ENCODE assay signal across 11 mouse cellular contexts in the genomic region with DNA sequence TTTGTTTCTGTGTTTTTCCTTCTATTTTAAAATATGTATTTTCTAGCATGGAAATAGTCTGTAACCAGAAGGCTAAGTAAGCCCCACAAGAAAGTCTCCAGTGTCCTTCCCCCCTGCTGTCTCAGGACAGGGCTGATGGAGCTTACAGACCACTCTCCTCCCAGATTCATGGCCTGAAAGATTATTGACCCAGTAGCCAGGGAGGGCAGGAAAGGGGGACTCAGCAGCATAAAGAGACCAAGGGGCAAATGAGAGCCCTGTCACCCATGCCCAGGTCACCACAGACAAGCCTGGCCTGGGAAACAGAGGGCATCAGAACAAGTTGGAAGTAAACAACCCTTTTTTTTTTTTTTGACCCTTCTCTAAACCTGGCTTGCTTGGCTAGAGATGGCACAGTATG. TPM values are rescaled to one million over a fixed set of nuclear protein-coding genes. Genes with fewer than 3 reads are reported as not detected.
DNase-seq lines count a peak whose midpoint lies in the region; ATAC-seq lines count a peak whose summit lies in the region.
"Had no signal": no experiment of that assay in that cellular context is flagged by ENCODE, and none has a peak within 500 bp of the region (broad histone marks: within the 10 kb centered on the region; RNA-seq: fewer than 3 reads in every experiment).

No protein-coding gene starts in this region.

- no peak overlapping the region for H3K4me3 ChIP-seq in heart, embryonic 10.5 days
- no peak overlapping the region for H3K4me3 ChIP-seq in midbrain, embryonic 10.5 days
- no peak overlapping the region for H3K4me3 ChIP-seq in midbrain, embryonic 14.5 days (replicated peaks; ENCODE audit: low read depth, low read length)
- no peak overlapping the region for H3K4me3 ChIP-seq in limb, embryonic 10.5 days
- H3K4me3 ChIP-seq in stomach, embryonic 15.5 days (replicated peaks), result no peak overlapping the region

- peaks cover 56% of the 10 kb centered on the region for H3K4me1 ChIP-seq in heart, embryonic 10.5 days
- peaks cover 43% of the 10 kb centered on the region for H3K4me1 ChIP-seq in midbrain, embryonic 10.5 days
- peaks cover 17% of the 10 kb centered on the region for H3K4me1 ChIP-seq in midbrain, embryonic 14.5 days (ENCODE audit: control insufficient read depth, insufficient read depth, low read length)
- H3K4me1 ChIP-seq in limb, embryonic 10.5 days, result peaks cover 54% of the 10 kb centered on the region
- peaks cover 33% of the 10 kb centered on the region for H3K4me1 ChIP-seq in stomach, embryonic 15.5 days

- peaks cover 31% of the 10 kb centered on the region for H3K36me3 ChIP-seq in heart, embryonic 10.5 days
- peaks cover 31% of the 10 kb centered on the region for H3K36me3 ChIP-seq in midbrain, embryonic 10.5 days
- no peaks in the 10 kb centered on the region for H3K36me3 ChIP-seq in midbrain, embryonic 14.5 days (ENCODE audit: control insufficient read depth, insufficient read depth, low read length)
- peaks cover 10% of the 10 kb centered on the region for H3K36me3 ChIP-seq in limb, embryonic 10.5 days
- H3K36me3 ChIP-seq in stomach, embryonic 15.5 days, result 0 out of 2 replicates have a peak, but pooled peaks cover 6% of the 10 kb centered on the region

- peak overlapping the region; percentile 82 for H3K27ac ChIP-seq in heart, embryonic 10.5 days
- H3K27ac ChIP-seq in midbrain, embryonic 10.5 days (replicated peaks), result peak overlapping the region; percentile 86
- H3K27ac ChIP-seq in midbrain, embryonic 14.5 days (replicated peaks; ENCODE audit: low read depth, low read length), result no peak overlapping the region
- H3K27ac ChIP-seq in limb, embryonic 10.5 days, result peak overlapping the region; percentile 81
- peak overlapping the region; percentile 82 for H3K27ac ChIP-seq in stomach, embryonic 15.5 days

- DNase-seq in heart, embryonic 10.5 days (ENCODE audit: low spot score), result peak; percentile 70
- DNase-seq in heart, postnatal 25 days (ENCODE audit: low spot score), result no peak
- no peak for DNase-seq in midbrain, embryonic 10.5 days (ENCODE audit: low spot score)
- no peak for DNase-seq in midbrain, embryonic 14.5 days
- no peak for DNase-seq in limb, embryonic 10.5 days (ENCODE audit: low spot score)
- DNase-seq in cerebellum, adult 18-20 months, result no peak
- no peak for DNase-seq in layer of hippocampus, postnatal 14 days (ENCODE audit: low spot score in 2 of 2)
- DNase-seq: B cell, adult 2 months; kidney, postnatal 36 days; spleen, adult 18-20 months had no signal

- intact Hi-C loops in heart, postnatal 25 days (cut with DNase I), result no loop called here

- 0 out of 2 replicates have a peak, but pooled peaks cover 3% of the 10 kb centered on the region for H3K27me3 ChIP-seq in heart, embryonic 10.5 days (ENCODE audit: insufficient read depth, poor library complexity, severe bottlenecking)
- H3K27me3 ChIP-seq in midbrain, embryonic 10.5 days (ENCODE audit: low read depth, poor library complexity, severe bottlenecking), result no peaks in the 10 kb centered on the region
- H3K27me3 ChIP-seq in midbrain, embryonic 14.5 days (ENCODE audit: control insufficient read depth, insufficient read depth, low read length), result no peaks in the 10 kb centered on the region
- no peaks in the 10 kb centered on the region for H3K27me3 ChIP-seq in limb, embryonic 10.5 days (ENCODE audit: low read depth, poor library complexity, severe bottlenecking)
- H3K27me3 ChIP-seq in stomach, embryonic 15.5 days (replicated peaks), result no peaks in the 10 kb centered on the region

- H3K9me3 ChIP-seq in heart, embryonic 10.5 days, result no peaks in the 10 kb centered on the region
- no peaks in the 10 kb centered on the region for H3K9me3 ChIP-seq in midbrain, embryonic 10.5 days (replicated peaks)
- no peaks in the 10 kb centered on the region for H3K9me3 ChIP-seq in midbrain, embryonic 14.5 days (ENCODE audit: control insufficient read depth, low read length)
- no peaks in the 10 kb centered on the region for H3K9me3 ChIP-seq in limb, embryonic 10.5 days (replicated peaks)
- no peaks in the 10 kb centered on the region for H3K9me3 ChIP-seq in stomach, embryonic 15.5 days

- no peak overlapping the region for H3K4me2 ChIP-seq in midbrain, embryonic 14.5 days (ENCODE audit: low read length)
- no peak overlapping the region for H3K4me2 ChIP-seq in stomach, embryonic 15.5 days

- H3K9ac ChIP-seq in midbrain, embryonic 14.5 days (replicated peaks; ENCODE audit: low read length), result no peak overlapping the region
- H3K9ac ChIP-seq in stomach, embryonic 15.5 days, result no peak overlapping the region

- ATAC-seq in midbrain, embryonic 14.5 days (ENCODE audit: low FRiP score, low TSS enrichment), result no peak
- no peak for ATAC-seq in stomach, embryonic 15.5 days (ENCODE audit: insufficient read depth, low FRiP score, low read depth)

RNA-seq across cellular contexts. Expression of a gene that starts 18.9 kb away (rescaled TPM):
- 10.4 and 11.3 TPM in 2 replicates for polyA plus RNA-seq in heart, embryonic 10.5 days (2016; fragmentation: Nextera tagmentation; extraction: Ambion mirVana)
- total RNA-seq in heart, postnatal 25 days (2021), result 10 to 100 TPM; 46.8 to 48.6 TPM
- polyA plus RNA-seq in midbrain, embryonic 10.5 days (2016; fragmentation: Nextera tagmentation; extraction: Ambion mirVana), result 6.5 and 7.7 TPM in 2 replicates
- 2.3 and 7.6 TPM in 2 replicates for polyA plus RNA-seq in midbrain, embryonic 14.5 days (2014; fragmentation: Nextera tagmentation; extraction: Ambion mirVana)
- polyA plus RNA-seq in limb, embryonic 10.5 days (2016; fragmentation: Nextera tagmentation; extraction: Ambion mirVana), result 3.4 and 4.6 TPM in 2 replicates
- polyA plus RNA-seq in stomach, embryonic 15.5 days (2015; fragmentation: Nextera tagmentation; extraction: Ambion mirVana), result 14.7 and 15.4 TPM in 2 replicates
- 10 to 100 TPM; 11.9 to 13.3 TPM for total RNA-seq in layer of hippocampus, postnatal 14 days (2021)

RNA-seq across cellular contexts. Expression of a gene that starts 45.0 kb away (rescaled TPM):
- 62.2 and 71.8 TPM in 2 replicates for polyA plus RNA-seq in heart, embryonic 10.5 days (2016; fragmentation: Nextera tagmentation; extraction: Ambion mirVana)
- 10 to 100 TPM; 80.0 to 81.1 TPM for total RNA-seq in heart, postnatal 25 days (2021)
- polyA plus RNA-seq in midbrain, embryonic 10.5 days (2016; fragmentation: Nextera tagmentation; extraction: Ambion mirVana), result 92.4 and 99.8 TPM in 2 replicates
- 127 and 142 TPM in 2 replicates for polyA plus RNA-seq in midbrain, embryonic 14.5 days (2014; fragmentation: Nextera tagmentation; extraction: Ambion mirVana)
- 83.4 and 98.2 TPM in 2 replicates for polyA plus RNA-seq in limb, embryonic 10.5 days (2016; fragmentation: Nextera tagmentation; extraction: Ambion mirVana)
- polyA plus RNA-seq in stomach, embryonic 15.5 days (2015; fragmentation: Nextera tagmentation; extraction: Ambion mirVana), result 73.5 and 84.9 TPM in 2 replicates
- total RNA-seq in layer of hippocampus, postnatal 14 days (2021), result 100 to 1,000 TPM; 331 to 365 TPM
